Mouse (Mus musculus) adrenal gland, postnatal 10 days (tissue): ENCODE results near the gene Idua. TPM values are rescaled to one million over a fixed set of nuclear protein-coding genes. Genes with fewer than 3 reads are reported as not detected.
A peak's percentile ranks its signal among the peaks of the same experiment; 100 is the strongest.

Experiments
- DNase-seq: peaks from one replicate; pipeline ENCODE4 v3.0.0; 2021; ENCODE audit warnings: mixed read lengths
- total RNA-seq, 2 experiments: library from RNA; stranded (reverse); gene quantifications; 2 replicates each; pipeline ENCODE4 v1.2.3; 2021

Idua gene
- total RNA-seq, 2 experiments from 2014 or later, result 9.0 to 15.2 TPM

- DNase-seq, result peak; percentile 45
Observed at GRCm38 (mm10) chr5:108680871-108681270, 20.7 kb downstream of the Idua start.

- DNase-seq, result no peak
Observed at GRCm38 (mm10) chr5:108689091-108689490, 29.0 kb downstream of the Idua start.

- no peak for DNase-seq
Observed at GRCm38 (mm10) chr5:108691152-108691551, 31.0 kb downstream of the Idua start.

GRCm38 (mm10) chr5:108692271-108692670 is 32.1 kb downstream of the Idua start, which contains the start of gene Fgfrl1:
TSS of gene Fgfrl1 (plus strand) at chr5:108692382.
- peak; percentile 83 for DNase-seq

- DNase-seq, result peak; percentile 93
Observed at GRCm38 (mm10) chr5:108693872-108694288, 33.7 kb downstream of the Idua start.

- DNase-seq, result peak; percentile 67
Observed at GRCm38 (mm10) chr5:108694352-108695261, 34.5 kb downstream of the Idua start.

GRCm38 (mm10) chr5:108695861-108696260 is 35.7 kb downstream of the Idua start:
- DNase-seq, result no peak

- no peak for DNase-seq
Observed at GRCm38 (mm10) chr5:108696542-108696941, 36.4 kb downstream of the Idua start.

GRCm38 (mm10) chr5:108697341-108697753 is 37.2 kb downstream of the Idua start:
- DNase-seq, result no peak

GRCm38 (mm10) chr5:108700346-108700745 is 40.2 kb downstream of the Idua start:
- DNase-seq, result no peak

GRCm38 (mm10) chr5:108701341-108702021 is 41.4 kb downstream of the Idua start:
- DNase-seq, result no peak

GRCm38 (mm10) chr5:108703754-108704626 is 43.9 kb downstream of the Idua start:
- peak; percentile 53 for DNase-seq

- no peak for DNase-seq
Observed at GRCm38 (mm10) chr5:108707758-108708157, 47.6 kb downstream of the Idua start.

GRCm38 (mm10) chr5:108708419-108708818 is 48.3 kb downstream of the Idua start:
- no peak for DNase-seq

GRCm38 (mm10) chr5:108708981-108709731 is 49.0 kb downstream of the Idua start:
- no peak for DNase-seq

- no peak for DNase-seq
Observed at GRCm38 (mm10) chr5:108711968-108712367, 51.8 kb downstream of the Idua start.

GRCm38 (mm10) chr5:108713096-108713495 is 53.0 kb downstream of the Idua start:
- DNase-seq, result no peak

GRCm38 (mm10) chr5:108713691-108714090 is 53.6 kb downstream of the Idua start:
- DNase-seq, result peak; percentile 62

GRCm38 (mm10) chr5:108714149-108714548 is 54.0 kb downstream of the Idua start:
- peak; percentile 63 for DNase-seq

- DNase-seq, result peak; percentile 0
Observed at GRCm38 (mm10) chr5:108715974-108716373, 55.8 kb downstream of the Idua start.

GRCm38 (mm10) chr5:108718051-108718450 is 57.9 kb downstream of the Idua start:
- DNase-seq, result no peak
